Mouse (Mus musculus) cerebellum, postnatal 14 days (tissue): Measurements from ENCODE around the gene Hyal2.

Source experiments
- DNase-seq, 2 experiments: peaks; one replicate each; pipeline ENCODE4 v3.0.0; 2021; ENCODE audit warnings: mixed read lengths in 2 of 2

Gene Hyal2

GRCm38 (mm10) chr9:107567702-107568319 is at the start of gene Hyal2:
Gene Hyal2 (plus strand): TSS chr9:107567945.
- no peak for DNase-seq

DNA sequence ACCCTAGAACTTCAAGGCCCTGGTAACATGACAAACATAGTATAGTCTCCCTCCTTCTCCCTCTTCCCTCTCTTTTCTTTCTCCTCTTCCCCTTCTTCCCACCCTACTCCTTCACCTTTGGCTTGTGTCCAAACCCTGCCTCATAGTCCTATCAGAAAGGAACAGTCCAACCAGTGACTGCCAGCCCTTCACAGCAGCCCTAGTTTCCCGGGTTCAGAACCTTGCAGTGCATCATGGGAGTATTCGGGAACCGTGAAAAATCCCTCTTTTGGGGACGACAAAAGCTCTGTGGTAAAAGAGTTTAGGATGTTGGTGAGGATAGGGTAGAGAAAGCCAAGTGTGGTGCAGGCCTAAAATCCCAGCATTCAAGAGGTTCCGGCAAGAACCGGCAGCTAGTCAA is 47.4 kb upstream of the Hyal2 start:
- DNase-seq, result no peak

- DNase-seq, result no peak
Observed at GRCm38 (mm10) chr9:107521190-107521589, 46.6 kb upstream of the Hyal2 start.

- DNase-seq, result no peak
Observed at GRCm38 (mm10) chr9:107521711-107522399, 45.9 kb upstream of the Hyal2 start.

GRCm38 (mm10) chr9:107522400-107522711 is 45.4 kb upstream of the Hyal2 start:
- DNase-seq, result no peak

DNA sequence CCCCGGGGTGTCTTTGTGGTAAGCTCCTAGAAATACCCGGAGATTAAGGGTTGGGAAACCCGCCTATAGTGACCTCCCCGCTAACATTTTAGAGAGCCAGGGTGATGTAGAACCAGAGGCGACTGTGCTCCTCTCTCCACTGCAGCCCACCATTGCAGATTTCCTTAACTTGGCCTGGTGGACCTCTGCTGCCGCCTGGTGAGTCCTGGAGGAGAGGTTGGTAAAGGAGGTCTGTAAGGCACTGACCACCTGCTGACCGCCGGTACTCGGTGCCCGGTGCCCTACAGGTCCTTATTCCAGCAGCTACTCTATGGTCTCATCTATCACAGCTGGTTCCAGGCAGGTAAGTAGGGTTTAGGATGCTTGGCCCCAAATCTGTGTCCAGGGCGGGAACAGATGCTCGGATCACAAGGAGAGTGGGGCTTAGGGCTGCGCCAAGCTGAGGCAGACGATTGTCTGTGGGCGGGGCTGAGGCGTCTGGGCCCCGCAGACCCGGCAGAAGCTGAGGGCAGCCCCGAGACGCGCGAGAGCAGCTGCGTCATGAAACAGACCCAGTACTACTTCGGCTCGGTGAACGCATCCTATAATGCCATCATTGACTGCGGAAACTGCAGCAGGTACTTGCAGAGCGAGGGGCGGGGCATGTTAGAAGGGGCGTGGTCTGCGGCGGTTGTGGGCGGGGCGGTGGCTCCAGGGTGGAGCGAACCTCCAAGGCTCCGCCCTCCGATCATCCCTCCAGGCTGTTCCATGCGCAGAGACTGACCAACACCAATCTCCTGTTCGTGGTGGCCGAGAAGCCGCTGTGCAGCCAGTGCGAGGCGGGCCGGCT is 41.3 kb upstream of the Hyal2 start:
- peak in 1 of 2 experiments; percentile 80 for DNase-seq

DNA sequence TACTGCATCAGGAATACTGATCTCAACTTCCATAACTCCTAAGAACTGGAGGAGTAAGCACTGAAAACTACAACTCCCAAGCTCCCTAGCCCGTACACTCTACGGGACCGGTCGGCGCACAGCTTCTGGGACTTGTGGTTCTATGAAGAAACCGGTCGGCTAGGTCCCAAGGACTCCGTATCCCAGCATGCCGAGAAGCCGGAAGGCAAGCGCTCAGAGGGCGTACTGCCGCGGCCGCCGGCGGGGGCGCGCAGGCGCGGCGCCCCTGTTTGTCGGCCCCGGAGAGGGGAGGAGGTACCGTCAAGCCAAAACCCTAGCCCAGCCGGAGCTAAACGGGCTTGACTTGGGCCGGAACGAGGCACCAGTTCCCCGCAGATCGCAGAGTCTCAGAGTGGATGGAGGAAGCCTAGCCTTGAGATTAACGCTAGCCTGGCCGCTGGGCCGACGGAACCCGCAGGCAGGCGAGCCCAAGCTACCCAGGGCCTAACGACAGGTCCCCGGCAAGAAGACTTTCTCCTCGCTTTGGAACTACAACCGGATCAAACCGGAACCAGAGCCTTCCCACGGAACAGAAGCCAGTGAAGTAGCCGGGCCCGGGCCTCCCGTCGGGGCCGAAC is 33.8 kb upstream of the Hyal2 start, which contains the start of gene Tmem115:
TSS of gene Tmem115 (plus strand) at position 155 of the 617 bp plus-strand sequence.
- peak; percentile 91 to 94 for DNase-seq

DNA sequence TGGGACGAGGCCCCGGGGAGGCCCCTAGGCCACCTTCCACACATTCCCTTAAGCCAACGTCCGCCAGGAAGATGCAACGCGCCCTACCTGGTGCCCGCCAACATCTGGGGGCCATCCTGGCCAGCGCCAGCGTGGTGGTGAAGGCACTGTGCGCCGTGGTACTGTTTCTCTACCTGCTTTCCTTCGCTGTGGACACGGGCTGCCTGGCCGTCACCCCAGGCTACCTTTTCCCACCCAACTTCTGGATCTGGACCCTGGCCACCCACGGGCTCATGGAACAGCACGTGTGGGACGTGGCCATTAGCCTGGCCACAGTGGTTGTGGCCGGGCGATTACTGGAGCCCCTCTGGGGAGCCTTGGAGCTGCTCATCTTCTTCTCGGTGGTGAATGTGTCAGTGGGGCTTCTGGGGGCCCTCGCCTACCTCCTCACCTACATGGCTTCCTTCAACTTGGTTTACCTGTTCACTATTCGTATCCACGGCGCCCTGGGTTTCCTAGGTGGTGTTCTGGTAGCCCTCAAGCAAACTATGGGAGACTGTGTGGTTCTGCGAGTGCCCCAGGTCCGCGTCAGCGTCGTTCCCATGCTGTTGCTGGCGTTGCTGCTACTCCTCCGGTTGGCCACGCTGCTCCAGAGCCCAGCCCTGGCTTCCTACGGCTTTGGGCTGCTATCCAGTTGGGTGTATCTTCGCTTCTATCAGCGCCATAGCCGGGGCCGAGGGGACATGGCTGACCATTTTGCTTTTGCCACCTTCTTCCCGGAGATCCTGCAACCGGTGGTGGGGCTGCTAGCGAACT is 33.1 kb upstream of the Hyal2 start:
- peak; percentile 74 to 81 for DNase-seq

DNA sequence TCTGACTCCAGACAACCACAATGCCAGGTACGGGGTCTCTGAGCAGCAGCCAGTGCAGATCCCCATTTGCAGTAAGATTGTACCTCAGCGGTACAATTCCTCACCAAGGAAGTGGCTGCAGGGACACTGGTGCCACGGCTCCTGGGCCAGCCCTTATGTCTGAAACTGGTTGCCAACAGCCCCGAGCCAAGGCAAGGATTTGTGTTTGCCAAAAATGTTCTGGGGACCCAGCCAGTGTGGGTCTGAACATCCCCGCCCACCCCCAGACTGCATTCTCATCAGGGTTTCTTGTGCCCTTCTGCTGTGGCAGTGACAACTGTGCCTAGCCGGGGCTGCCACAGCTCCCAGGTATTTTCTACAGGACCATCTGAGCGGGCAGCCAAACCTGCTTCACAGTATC is 29.5 kb upstream of the Hyal2 start:
- peak; percentile 83 to 85 for DNase-seq

DNA sequence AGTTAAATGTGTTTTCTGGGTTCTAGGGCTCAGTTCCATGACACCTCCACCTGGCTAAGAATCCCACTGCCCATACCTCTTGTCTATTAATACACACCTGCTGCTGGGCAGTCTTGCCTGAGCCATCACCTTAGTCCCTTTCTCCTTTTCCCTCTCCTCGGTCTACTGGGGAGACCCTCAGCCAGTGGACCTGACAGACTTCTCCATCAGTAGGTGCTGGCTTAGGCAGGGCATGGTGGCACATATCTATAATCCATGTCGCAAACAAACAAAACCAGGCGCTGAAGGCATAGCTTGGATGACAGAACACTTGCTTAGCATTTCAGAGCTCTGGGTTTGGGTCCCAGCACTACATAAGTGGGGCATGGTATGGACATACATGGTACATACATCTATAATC is 29.0 kb upstream of the Hyal2 start:
- DNase-seq, result no peak

DNA sequence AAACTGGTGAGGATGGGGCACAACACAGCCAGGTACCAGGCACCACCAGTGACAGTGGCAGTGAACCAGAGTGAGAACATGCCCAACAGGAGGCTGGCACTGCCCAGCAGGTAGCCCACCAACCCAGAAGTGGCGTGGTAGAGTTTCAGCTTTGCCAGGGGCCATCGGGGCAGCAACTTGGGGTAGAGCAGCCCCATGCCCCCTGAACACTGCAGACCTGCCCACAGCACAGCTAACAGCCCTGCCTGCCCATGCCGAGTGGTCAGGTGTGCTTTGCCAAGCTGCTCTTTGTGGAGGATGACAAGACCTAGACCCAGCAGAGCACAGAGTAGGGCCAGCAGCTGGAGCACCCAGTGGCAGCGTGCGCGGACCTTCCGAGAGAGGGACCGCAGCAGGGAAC is 27.8 kb upstream of the Hyal2 start:
- DNase-seq, result no peak

GRCm38 (mm10) chr9:107540420-107540819 is 27.3 kb upstream of the Hyal2 start:
- no peak for DNase-seq

DNA sequence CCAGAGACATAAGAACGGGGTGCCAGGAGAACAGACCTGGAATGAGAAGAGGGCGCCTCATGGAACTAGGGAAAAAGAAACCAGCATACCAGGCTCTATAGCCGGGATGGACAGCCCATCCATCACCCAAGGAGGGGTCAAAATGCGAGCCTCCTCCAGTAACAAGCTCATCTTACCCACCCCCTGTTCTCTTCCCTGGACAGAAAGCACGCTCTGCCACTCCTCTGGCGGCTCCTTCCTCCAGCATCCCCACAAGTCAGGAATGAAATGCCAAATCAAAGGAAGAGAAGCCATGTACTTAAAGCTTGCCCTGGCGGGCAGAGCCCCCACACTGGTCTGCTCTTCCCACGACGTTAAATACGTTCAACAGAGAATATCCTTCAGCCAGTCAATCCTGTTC is 26.7 kb upstream of the Hyal2 start:
- DNase-seq, result no peak

DNA sequence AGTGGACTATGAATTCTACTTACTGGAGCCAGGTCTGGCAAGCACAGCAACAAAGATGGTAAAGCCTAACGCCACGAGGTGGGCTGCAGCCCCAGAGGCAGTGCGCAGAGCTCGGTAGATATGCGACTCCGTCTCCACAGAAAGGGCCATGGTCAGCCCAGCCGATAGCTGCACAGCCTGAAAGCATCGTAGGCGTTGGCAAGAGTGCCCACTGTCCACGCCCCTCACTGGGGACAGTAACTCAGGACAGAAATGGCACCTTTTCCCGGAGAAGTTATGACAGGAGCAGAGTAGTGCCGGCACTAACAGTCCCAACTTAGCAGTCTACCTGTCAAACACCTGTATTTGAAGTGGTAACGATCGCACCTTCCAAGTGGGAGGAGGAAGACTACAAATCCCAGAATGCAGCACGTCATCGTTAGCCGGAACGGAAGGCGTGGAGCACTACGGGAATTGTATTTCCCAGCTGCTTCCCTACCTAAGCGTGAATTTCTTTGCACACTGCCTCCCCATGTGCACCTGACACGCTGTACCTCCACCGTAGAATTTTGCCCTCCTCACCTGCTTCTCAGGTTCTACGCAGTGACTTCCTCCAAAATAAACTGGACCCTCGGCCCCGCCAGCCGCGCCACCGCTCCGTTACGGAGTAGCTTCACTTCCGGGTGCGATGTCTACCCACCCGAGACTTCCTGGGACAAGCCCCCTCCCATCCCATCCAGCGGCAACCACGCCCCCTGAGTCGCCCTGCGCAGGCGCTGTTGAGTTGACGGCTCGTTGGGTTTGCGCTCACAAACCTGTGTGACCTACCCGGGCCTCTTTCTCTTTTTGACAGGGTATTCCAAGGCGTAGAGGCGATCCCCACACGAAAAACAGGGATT is 26.0 kb upstream of the Hyal2 start, which contains the start of the genes Cyb561d2 and Nprl2:
TSS of gene Cyb561d2 (minus strand) at position 720 of the 878 bp plus-strand sequence.
TSS of gene Nprl2 (plus strand) at position 753 of the 878 bp plus-strand sequence.
- DNase-seq, result peak; percentile 95 to 96

DNA sequence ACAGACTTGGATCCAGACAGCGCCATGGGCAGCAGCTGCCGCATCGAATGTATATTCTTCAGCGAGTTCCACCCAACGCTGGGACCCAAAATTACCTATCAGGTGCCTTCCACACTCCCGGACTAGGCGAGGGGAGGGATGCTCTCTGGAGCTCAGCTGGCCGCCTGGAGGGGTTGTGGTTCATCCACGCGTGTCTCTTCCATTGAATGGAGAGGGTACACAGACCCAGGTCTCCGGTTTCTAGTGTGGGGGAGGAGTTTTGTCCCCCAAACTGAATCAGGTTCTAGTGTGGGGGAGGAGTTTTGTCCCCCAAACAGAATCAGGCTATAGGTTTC is 25.4 kb upstream of the Hyal2 start:
- DNase-seq, result no peak

- no peak for DNase-seq
Observed at GRCm38 (mm10) chr9:107542721-107543120, 25.0 kb upstream of the Hyal2 start.

GRCm38 (mm10) chr9:107543299-107543698 is 24.4 kb upstream of the Hyal2 start:
- DNase-seq, result no peak

GRCm38 (mm10) chr9:107544196-107544700 is 23.5 kb upstream of the Hyal2 start:
- no peak for DNase-seq

DNA sequence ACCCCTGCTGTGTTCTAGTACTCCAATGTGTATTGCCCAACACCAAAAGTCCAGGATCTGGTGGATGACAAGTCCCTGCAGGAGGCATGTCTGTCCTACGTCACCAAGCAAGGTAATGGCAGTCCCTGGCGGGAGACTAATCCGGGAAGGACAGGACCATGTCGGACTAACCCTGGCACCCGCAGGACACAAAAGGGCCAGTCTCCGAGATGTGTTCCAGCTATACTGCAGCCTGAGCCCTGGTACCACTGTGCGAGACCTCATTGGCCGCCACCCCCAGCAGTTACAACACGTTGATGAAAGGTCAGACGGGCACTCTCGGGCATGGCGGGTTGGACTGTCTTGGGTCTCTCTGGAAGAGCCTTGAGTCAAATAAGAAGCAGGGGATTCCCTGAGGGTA is 23.0 kb upstream of the Hyal2 start:
- DNase-seq, result no peak

DNA sequence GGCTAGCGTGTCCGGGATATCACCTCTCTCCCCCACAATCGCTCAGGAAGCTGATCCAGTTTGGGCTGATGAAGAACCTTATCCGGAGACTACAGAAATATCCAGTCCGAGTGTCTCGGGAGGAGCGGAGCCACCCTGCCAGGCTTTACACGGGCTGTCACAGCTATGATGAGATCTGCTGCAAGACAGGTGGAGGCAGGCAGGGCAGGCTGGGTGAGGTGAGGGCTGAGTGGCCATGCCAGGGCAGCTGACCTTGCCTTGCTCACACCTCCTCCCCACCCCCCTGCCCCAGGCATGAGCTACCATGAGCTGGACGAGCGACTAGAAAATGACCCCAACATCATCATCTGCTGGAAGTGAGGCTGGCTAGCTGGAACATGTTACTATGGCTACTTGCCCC is 22.5 kb upstream of the Hyal2 start:
- no peak for DNase-seq

- DNase-seq, result peak; percentile 88 to 94
Observed at GRCm38 (mm10) chr9:107545602-107546001, 22.1 kb upstream of the Hyal2 start.
